Mouse (Mus musculus) heart, adult 2 months (tissue): ENCODE measurements around the gene Tbx1.

Source experiments
- CTCF ChIP-seq: fragments of 200-600 bp; IDR thresholded peaks from 2 replicates; pipeline ENCODE4 v1.8.1; 2022; ENCODE audit warnings: antibody characterized with exemption, mild to moderate bottlenecking, moderate library complexity
- EP300 ChIP-seq: fragments of 200-500 bp; IDR thresholded peaks from 2 replicates; pipeline ENCODE4 v1.6.1; 2011; ENCODE audit warnings: low read depth, low read length, control low read depth; ENCODE audit not compliant: insufficient read depth
- POLR2A ChIP-seq: fragments of 200-500 bp; IDR thresholded peaks from 2 replicates; pipeline ENCODE4 v1.6.1; 2011; ENCODE audit warnings: mild to moderate bottlenecking, low read depth, low read length, control low read depth; ENCODE audit not compliant: insufficient read depth

DNA sequence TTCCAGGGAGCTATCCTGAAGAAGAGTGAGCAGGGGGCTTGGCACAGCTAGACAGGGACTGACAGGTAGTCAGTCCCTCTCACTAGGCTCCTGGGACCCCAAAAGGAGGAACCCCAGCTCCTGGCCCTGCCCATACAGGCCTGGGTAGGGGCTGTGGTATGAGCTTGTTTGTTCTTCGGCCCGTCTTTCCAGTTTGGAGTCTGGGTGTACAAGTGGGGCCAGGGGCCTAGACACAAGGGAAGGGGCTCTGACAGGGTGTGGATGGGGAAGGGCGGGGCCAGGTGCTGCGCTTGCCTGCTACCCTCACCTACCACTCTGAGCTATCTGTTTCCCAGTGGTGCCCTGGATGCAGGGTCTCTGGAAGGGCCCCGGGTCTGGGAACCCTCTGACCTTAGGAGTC lies 15.2 kb upstream of the Tbx1 start:
- TF ChIP-seq CTCF (no peak), POLR2A (no peak), EP300 (no peak)
